Mouse (Mus musculus): ENCODE measurements at regions not wholly inside any gene's neighbourhood (a gene's known extent, or its start where the extent isn't known, plus 50 kb on each side); places are given as distances from the start of the nearest gene placed in this dataset.
A peak's percentile ranks its signal among the peaks of the same experiment; 100 is the strongest.

GRCm38 (mm10) chr7:35948389-35948788 is 145.6 kb upstream of the Zfp507 start:
- no peak for DNase-seq

GRCm38 (mm10) chr7:35941086-35941485 is 138.3 kb upstream of the Zfp507 start:
- DNase-seq, result no peak

- no peak for DNase-seq
Observed at GRCm38 (mm10) chr7:35938123-35938869, 135.5 kb upstream of the Zfp507 start.

- no peak for DNase-seq
Observed at GRCm38 (mm10) chr7:35926749-35927148, 123.9 kb upstream of the Zfp507 start.

- no peak for DNase-seq
Observed at GRCm38 (mm10) chr7:35922582-35922981, 119.8 kb upstream of the Zfp507 start.

GRCm38 (mm10) chr7:35920884-35921283 is 118.1 kb upstream of the Zfp507 start:
- no peak for DNase-seq

- DNase-seq, result no peak
Observed at GRCm38 (mm10) chr7:35920194-35920609, 117.4 kb upstream of the Zfp507 start.

GRCm38 (mm10) chr7:35910109-35910706 is 107.4 kb upstream of the Zfp507 start:
- no peak for DNase-seq

GRCm38 (mm10) chr7:35901942-35902381 is 99.2 kb upstream of the Zfp507 start:
- DNase-seq, result peak; percentile 83

GRCm38 (mm10) chr7:35898701-35899445 is 96.1 kb upstream of the Zfp507 start:
- DNase-seq, result no peak

- DNase-seq, result no peak
Observed at GRCm38 (mm10) chr7:35893292-35893691, 90.5 kb upstream of the Zfp507 start.

GRCm38 (mm10) chr7:35886051-35886450 is 83.2 kb upstream of the Zfp507 start:
- DNase-seq, result no peak

- DNase-seq, result peak; percentile 68
Observed at GRCm38 (mm10) chr7:35879755-35880304, 77.0 kb upstream of the Zfp507 start.

- DNase-seq, result no peak
Observed at GRCm38 (mm10) chr7:35878164-35878563, 75.4 kb upstream of the Zfp507 start.

GRCm38 (mm10) chr7:35861049-35861448 is 58.2 kb upstream of the Zfp507 start:
- DNase-seq, result no peak

- peak; percentile 72 for DNase-seq
Observed at GRCm38 (mm10) chr7:35859601-35860000, 56.8 kb upstream of the Zfp507 start.

GRCm38 (mm10) chr7:35857693-35858092 is 54.9 kb upstream of the Zfp507 start:
- DNase-seq, result no peak

Data from thymus, postnatal 4 days (tissue).